Mouse (Mus musculus): Measurements from ENCODE around the gene Ang. TPM values are rescaled to one million over a fixed set of nuclear protein-coding genes. Genes with fewer than 3 reads are reported as not detected.
A peak's percentile ranks its signal among the peaks of the same experiment; 100 is the strongest.

Gene Ang
- total RNA-seq, 1 experiment from 2014 or later: not detected

DNA sequence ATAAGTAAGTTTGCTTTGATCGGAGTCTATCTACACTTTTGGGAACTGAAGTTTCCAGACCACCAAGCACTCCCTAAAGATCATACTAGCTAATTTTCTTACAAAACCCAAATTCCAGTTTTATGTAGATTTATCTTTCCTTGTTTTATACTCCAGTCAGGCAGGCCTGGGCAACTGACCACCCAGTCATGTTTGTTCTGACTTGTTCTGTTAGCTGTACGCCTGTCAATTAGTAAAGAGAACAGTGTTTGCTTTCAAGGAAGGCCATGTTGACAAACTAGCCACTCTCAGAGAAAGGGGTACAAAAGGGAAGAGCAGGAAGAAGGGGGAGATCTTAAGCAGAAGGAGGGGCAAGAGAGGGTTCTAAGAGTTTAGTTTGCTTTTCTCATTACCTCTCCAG lies 13.4 kb downstream of the Ang start:
- ATAC-seq (replicated peaks in 1 of 2; ENCODE audit: insufficient read depth in 1 of 2, low FRiP score in 2 of 2, low TSS enrichment in 1 of 2, low read depth in 1 of 2, poor library complexity in 2 of 2, severe bottlenecking in 2 of 2): no peak

DNA sequence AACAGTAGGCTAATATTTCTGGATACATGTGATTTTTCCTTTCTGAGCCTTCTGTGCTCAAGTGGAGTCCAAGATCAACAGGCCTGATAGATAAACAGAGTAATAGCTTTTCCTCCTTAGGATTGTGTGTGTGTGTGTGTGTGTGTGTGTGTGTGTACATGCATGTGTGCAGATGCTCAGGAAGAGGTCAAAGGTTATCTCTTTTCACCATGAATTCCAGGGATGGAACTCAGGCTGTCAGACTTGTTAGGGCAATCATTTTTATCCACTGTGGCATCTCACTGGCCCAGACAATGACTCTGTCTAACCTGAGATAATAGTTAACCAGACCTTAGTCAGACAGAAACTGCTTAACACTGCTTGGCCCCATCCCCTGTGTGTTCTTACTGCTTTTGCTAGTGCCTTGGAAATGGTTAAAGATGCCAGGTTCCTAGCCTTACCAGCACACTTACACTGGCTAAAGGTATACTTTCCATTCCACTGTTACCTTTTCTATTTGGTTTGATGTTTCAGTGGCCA lies 15.6 kb downstream of the Ang start:
- no peak for ATAC-seq (replicated peaks in 1 of 2; ENCODE audit: insufficient read depth in 1 of 2, low FRiP score in 2 of 2, low TSS enrichment in 1 of 2, low read depth in 1 of 2, poor library complexity in 2 of 2, severe bottlenecking in 2 of 2)

DNA sequence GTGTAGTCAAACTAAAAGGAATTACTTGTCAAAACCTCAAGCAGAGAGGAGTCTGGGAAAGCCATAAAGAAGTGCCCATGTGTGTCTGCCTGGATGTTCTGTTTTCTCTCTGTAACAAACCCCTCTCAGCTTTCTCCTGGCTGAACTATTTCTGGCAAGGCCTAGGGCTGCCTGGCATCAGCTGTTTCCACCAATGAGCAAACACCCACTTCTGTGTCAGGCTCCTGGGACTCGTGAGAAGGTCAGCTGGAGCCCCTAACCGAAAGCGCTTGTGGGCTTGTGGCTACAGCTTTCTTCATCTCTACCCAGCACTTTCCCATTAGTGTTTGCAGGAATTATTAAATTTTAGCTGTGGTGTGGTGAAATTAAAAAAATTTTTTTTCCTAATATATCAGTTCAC lies 21.0 kb downstream of the Ang start:
- no peak for ATAC-seq (replicated peaks in 1 of 2; ENCODE audit: insufficient read depth in 1 of 2, low FRiP score in 2 of 2, low TSS enrichment in 1 of 2, low read depth in 1 of 2, poor library complexity in 2 of 2, severe bottlenecking in 2 of 2)

DNA sequence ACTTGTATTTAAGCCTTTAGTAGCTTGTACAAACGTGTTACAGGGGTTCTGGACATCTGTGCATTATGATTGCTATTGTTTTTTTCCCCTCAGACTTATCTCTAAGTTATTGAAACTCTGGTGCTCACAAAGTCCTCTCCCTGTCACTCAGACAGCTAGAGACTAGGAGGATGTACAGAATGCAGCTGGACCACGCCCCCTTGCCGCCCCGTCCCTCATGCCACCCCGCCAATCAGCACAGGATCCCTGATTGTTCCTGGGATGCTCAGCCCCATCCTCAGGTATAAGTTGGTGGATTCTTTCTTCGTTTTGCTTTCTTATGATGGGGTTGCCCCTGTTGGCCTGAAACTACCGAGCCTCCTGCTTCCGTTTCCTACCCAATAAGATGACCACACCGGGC lies 22.5 kb downstream of the Ang start:
- ATAC-seq (replicated peaks in 1 of 2; ENCODE audit: insufficient read depth in 1 of 2, low FRiP score in 2 of 2, low TSS enrichment in 1 of 2, low read depth in 1 of 2, poor library complexity in 2 of 2, severe bottlenecking in 2 of 2): no peak

DNA sequence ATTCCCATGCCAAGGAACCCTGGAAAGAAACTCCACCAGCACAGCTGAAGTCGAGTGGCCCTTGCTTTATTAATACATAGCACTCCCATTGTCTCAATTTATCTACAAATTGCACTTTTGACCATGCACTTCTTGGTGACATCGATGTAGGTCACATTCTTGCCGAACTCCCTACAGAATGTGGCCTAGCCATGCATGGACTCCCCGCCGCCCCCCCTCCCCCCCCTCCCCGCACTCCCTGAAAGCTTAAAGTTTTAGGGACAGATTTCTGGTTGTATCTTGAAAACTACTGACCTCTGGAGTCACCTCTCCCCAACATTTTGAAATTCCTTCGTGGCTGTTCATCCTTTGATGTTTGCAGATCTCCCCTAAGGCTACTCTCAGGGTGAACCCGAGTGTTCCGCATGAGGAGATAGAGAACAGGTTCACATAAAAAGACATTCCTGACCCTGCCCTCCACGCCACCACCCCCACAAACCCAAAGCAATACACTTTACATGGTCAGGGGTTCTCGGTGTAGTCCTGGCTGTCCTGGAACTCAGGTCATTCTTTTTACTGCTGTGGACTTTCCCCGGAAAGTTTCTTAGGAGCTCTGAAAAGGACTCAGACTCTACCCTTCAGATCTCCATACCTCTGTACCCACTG lies 23.1 kb downstream of the Ang start, which contains the start of gene Eddm3b:
Gene Eddm3b (plus strand): TSS at position 511 of the 645 bp plus-strand sequence.
- ATAC-seq (replicated peaks in 1 of 2; ENCODE audit: insufficient read depth in 1 of 2, low FRiP score in 2 of 2, low TSS enrichment in 1 of 2, low read depth in 1 of 2, poor library complexity in 2 of 2, severe bottlenecking in 2 of 2): no peak

DNA sequence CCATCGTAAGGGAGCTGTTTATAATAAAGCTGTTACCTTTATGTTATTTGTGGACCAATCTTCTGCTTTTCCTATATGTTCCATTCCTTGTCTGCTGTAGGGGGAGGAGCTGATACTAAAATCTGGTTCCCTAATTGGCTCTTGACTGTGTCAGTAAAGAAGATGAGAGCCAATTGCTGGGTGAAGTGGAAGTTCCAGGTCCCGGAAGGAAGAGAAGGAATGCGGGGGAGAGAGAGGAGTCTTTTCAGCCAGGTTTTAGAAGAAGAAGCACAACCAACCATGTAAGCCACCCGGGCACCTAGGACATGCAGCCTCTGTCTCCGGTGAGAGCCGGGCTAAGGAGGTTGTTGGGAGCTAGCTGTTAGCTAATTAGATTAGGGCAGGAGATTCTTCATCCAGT lies 34.7 kb downstream of the Ang start:
- no peak for ATAC-seq (replicated peaks in 1 of 2; ENCODE audit: insufficient read depth in 1 of 2, low FRiP score in 2 of 2, low TSS enrichment in 1 of 2, low read depth in 1 of 2, poor library complexity in 2 of 2, severe bottlenecking in 2 of 2)

DNA sequence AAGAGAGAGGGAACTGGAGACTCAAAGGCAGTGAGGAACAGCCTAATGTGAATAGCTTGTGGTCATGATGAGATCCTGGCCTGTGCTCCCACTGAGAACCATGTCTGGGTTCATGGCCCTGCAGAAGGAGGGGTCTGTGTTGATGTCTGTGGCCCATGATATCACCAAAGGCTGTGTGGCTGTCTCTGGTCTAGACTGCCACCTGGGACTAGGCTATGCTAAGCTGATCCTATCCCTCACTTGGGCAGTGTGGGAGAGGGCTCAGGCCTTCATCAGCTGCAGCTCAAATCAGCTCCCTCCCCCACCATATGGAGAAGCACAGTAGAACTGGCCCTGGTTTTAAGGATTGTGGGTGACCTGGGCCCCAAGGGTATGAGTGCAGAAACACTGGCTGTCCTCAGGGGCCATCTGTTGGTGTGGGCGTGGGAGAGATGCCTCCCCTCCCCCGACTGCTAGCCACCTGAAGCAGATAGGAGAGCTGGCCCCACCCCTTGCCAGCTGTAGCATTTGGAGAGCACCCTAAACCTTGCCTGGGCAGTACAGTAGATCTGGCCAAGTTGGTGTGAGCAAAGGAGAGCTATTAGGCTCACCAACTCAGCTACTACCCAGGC lies 36.8 kb downstream of the Ang start:
- peak in 1 of 2 experiments; percentile 12; a peak in 1 of 4 replicates for ATAC-seq (replicated peaks in 1 of 2; ENCODE audit: insufficient read depth in 1 of 2, low FRiP score in 2 of 2, low TSS enrichment in 1 of 2, low read depth in 1 of 2, poor library complexity in 2 of 2, severe bottlenecking in 2 of 2)

DNA sequence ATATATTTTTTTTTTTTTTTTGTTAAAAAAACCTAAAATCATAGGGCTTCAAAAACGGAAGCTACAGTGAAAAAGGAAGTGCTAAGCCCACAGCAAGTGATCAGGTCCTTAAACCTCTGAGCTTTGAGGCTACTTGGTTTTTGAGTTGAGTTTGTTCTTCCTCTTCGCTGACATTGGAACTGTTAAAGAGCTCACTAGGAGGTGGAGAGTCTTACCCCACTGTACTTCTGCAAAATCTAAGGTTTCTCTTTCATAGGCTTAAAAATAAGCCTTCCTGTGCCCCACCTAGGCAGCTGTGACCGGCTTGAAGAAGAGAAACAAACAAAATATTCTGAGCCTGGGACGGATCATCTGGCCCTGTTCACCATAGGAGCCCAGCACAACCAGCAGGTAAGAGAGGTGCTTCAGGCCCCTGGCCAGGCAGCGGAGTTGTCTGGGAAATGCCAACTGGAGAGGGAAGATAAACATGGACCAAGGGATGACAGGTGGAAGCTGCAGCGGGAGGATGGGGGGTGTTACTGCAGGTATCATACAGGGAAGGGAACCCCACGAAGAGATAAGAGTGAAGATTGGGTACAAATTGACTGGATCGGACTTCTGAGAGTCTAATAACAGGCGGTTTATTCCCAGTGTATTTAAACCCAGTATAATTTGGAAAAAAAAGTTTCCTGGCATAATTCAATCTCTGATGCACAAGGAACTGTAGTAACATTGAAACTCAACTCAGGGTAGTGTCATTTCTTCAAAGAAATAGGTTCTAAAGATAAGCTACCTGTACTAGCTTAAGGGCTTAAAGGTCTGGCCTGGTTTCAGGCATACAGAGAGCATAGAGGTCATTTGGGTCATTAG lies 38.0 kb downstream of the Ang start:
- ATAC-seq (replicated peaks in 1 of 2; ENCODE audit: insufficient read depth in 1 of 2, low FRiP score in 2 of 2, low TSS enrichment in 1 of 2, low read depth in 1 of 2, poor library complexity in 2 of 2, severe bottlenecking in 2 of 2): peak; percentile 78 to 83

DNA sequence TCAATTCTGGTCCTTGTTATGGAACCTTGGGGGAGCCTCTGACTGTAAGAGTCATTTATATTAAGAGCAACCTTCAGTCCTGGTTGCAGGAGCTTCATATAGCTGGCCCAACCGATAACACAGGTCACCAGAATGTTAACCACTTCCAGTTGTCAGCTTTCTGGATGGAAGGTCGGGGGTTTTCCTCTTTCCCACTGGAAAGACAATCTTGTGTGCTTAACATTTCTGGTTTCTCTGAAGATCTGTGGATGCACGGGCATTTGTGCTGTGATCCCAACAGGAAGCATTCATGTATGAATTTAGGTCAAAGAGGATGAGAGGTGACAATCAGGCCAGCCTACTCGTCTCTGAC lies 38.6 kb downstream of the Ang start:
- no peak for ATAC-seq (replicated peaks in 1 of 2; ENCODE audit: insufficient read depth in 1 of 2, low FRiP score in 2 of 2, low TSS enrichment in 1 of 2, low read depth in 1 of 2, poor library complexity in 2 of 2, severe bottlenecking in 2 of 2)

DNA sequence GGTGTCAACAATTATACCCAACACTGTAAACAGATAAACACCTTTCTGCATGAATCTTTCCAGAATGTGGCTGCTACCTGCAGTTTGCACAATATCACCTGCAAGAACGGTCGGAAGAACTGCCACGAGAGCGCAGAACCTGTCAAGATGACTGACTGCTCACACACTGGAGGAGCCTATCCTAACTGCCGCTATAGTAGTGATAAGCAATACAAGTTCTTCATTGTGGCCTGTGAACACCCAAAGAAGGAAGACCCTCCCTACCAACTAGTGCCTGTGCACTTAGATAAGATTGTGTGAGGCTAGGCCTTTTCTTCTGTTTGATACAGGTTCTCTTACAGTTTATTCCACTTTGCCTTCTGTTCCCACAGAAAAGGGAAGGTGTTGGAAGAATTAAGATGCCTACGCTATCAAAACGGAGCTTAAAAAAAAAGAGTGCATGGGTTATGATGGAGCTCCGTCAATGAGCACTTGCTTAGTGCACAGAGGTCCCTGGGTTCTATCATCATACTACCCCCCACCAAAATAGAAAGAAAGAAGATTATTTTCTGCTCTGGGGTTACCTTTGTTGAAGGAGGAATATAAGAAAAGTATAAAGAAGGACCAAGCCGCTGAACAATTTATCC lies 39.5 kb downstream of the Ang start:
- peak; percentile 60 to 72 for ATAC-seq (replicated peaks in 1 of 2; ENCODE audit: insufficient read depth in 1 of 2, low FRiP score in 2 of 2, low TSS enrichment in 1 of 2, low read depth in 1 of 2, poor library complexity in 2 of 2, severe bottlenecking in 2 of 2)

DNA sequence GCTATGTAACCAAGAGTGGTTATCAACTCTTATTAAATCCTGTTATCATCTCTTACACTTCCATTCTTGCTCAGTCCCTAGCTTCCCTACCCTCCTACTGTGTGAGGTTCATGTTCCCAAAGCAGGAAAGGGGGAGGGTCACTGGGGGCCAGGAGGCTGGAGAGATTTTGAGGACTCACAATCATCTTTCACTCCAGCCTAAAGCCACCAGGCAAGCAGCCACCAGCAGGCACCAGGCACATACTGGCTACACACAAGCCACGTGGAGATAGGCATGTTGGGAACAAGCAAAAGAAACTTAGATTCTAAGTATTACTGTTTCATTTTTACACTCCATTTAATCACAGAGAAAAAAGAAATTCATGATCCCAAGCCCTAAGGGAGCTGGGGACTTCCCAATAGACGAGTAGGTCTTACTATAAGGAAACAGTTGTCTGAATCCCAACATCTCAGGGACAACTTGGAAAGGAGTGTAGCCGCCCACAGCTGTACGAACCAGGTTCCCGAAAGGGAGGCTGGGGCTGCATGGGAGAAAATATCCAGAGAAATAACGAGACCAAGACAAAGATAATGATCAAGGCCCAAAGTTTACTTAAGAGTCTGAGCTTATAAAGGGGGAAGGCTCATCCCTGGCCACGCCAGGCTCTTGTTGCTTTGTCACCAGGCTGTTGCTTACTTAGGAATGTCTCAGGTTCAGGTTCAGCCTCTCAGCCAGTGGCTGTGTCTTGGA lies 40.3 kb downstream of the Ang start:
- no peak for ATAC-seq (replicated peaks in 1 of 2; ENCODE audit: insufficient read depth in 1 of 2, low FRiP score in 2 of 2, low TSS enrichment in 1 of 2, low read depth in 1 of 2, poor library complexity in 2 of 2, severe bottlenecking in 2 of 2)

DNA sequence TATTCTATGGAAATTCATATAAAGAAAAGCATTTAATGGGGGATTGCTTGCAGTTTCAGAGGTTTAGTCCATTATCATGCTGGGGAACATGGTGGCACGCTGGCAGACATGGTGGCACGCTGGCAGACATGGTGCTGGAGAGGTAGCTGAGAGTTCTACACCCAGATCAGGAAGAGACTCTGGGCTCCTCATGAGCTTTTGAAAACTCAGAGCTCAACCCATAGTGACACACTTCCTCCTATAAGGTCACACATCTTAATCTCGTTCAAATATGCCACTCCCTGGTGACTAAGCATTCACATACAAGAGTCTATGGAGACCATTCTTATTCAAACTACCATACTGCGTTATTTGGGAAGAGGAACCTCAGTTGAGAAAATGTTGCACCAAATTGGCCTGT lies 41.4 kb downstream of the Ang start:
- no peak for ATAC-seq (replicated peaks in 1 of 2; ENCODE audit: insufficient read depth in 1 of 2, low FRiP score in 2 of 2, low TSS enrichment in 1 of 2, low read depth in 1 of 2, poor library complexity in 2 of 2, severe bottlenecking in 2 of 2)

DNA sequence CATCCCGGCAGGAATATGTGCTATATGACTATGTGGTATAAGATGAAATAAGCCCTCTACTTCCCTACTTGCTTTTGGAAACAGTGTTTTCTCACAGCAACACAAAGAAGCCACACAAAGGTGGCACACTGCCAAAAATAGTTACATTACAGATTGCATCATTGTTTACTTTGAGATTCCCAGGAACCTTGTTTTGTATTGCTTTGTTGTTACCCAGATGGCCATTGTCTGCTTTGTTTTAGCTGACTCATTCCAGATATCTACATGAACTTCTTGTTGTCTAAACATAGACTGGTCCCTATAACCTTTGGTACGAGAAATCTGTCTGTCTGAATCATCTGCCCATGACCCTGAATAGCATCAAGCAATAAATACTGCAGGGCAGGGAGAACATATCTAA lies 49.4 kb downstream of the Ang start:
- no peak for ATAC-seq (replicated peaks in 1 of 2; ENCODE audit: insufficient read depth in 1 of 2, low FRiP score in 2 of 2, low TSS enrichment in 1 of 2, low read depth in 1 of 2, poor library complexity in 2 of 2, severe bottlenecking in 2 of 2)

DNA sequence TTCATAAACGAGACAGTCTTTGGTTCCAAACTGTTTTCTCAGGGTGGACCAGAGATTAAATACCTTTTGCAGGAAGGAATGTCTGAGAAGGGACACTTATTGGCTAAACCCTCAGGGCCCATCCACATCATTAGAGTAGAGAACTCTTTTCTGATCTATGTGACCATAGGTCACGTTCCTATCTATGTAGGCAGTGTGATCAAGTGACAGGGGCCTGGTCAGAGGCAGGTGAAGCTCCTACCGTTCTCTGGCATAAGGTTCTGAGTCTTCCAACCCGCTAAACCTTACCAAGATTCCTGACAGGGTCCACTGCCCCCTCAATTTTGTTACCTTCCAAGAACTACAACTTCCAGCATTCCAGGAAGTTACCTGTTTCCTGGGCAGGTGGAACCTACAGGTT lies 51.2 kb downstream of the Ang start:
- ATAC-seq (replicated peaks in 1 of 2; ENCODE audit: insufficient read depth in 1 of 2, low FRiP score in 2 of 2, low TSS enrichment in 1 of 2, low read depth in 1 of 2, poor library complexity in 2 of 2, severe bottlenecking in 2 of 2): no peak

DNA sequence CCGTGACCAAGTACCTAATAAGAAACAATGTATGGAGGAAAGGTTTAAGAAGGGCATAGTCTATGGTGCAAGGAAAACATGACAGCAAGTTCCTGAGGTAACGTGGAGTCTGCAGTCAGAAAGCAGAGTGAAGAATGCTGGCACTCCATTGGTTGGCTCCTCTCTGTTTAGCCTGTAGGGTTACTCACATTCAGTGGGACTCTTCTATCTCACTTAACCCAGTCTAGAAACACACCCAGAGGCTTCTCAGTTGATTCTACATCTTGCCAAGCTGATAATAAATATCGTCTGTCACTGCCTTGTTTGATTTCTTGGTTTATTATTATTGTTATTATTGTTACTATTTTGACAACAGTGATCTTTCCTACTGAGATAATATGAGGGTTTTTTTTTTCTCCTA lies 51.6 kb downstream of the Ang start:
- ATAC-seq (replicated peaks in 1 of 2; ENCODE audit: insufficient read depth in 1 of 2, low FRiP score in 2 of 2, low TSS enrichment in 1 of 2, low read depth in 1 of 2, poor library complexity in 2 of 2, severe bottlenecking in 2 of 2): no peak; a peak in 1 of 4 replicates

DNA sequence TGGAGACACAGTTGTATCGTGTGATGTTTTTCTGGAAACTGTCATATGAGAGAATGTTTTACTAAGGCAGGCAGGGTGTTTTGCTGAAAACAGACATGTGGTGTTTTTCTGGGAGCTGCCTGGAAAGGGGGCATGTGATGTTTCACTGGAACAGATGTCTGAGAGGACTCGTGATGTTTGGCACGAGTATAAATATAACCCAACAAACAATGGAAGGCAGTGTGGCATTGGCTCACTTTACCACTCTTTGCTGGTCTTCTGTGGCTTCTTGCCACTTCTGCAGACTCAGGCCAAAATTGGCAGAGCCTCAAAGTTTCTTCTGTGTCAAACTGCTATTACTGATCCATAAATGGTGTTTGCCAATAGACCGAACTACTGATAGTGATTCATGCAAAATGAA lies 52.3 kb downstream of the Ang start:
- ATAC-seq (replicated peaks in 1 of 2; ENCODE audit: insufficient read depth in 1 of 2, low FRiP score in 2 of 2, low TSS enrichment in 1 of 2, low read depth in 1 of 2, poor library complexity in 2 of 2, severe bottlenecking in 2 of 2): no peak

DNA sequence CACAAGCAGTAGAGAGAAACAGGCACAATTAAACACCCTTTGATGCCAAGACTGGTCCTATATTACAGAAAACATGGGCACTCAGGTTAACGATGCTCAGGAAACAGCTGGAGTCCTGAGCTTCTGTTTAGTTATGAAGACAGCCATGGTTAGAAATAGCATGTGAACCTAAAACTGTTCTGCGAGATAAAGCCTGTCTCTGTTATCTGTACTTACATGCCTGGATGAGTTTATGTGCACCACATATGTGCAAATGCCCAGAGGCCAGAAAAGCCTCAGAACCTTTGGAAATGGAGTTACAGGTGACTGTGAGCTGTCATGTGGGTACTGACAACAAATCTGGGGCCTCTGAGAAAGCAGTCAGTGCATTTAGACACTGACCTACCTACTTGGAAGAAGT lies 53.0 kb downstream of the Ang start:
- no peak for ATAC-seq (replicated peaks in 1 of 2; ENCODE audit: insufficient read depth in 1 of 2, low FRiP score in 2 of 2, low TSS enrichment in 1 of 2, low read depth in 1 of 2, poor library complexity in 2 of 2, severe bottlenecking in 2 of 2)
